Mouse (Mus musculus) left cerebral cortex, adult 9 months (tissue): Measurements from ENCODE around the gene Vars.
A peak's percentile ranks its signal among the peaks of the same experiment; 100 is the strongest.

Experiments
- DNase-seq, 2 experiments: peaks; one replicate each; pipeline ENCODE4 v3.0.0; 2022; ENCODE audit warnings: low spot score in 2 of 2

Gene Vars

DNA sequence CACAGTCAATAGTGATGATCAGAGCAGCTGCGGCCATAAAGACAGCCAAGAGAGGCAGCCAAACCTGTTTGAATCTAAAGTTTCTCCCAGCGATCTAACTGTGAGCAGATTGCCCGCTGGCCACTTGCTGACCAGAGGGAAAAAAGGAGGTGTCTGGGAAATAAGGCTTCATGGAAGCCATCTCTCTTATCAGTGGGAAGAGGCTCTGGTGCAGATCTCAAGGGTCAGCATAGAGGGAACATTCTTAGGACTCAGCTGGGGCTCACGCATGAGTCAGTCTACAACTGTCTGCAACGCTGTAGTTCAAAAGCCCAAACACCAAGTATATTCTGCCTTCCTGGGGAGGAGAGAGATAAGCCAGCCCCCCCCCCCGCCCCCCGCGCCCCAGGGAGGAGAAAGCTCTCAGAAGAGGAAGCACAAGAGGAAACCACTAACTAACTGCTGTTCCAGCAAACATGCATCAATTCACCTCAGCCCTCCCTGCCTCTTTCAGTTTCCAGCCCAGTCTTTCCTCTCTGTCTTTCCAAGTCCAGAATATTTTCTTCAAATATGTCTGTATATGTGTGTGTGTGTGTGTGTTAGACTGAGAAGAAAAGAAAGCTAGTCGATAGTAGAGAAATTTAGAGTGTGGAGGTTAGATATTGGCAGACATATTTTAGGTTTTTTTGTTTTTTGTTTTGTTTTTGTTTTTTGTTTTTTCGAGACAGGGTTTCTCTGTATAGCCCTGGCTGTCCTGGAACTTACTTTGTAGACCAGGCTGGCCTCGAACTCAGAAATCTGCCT is 47.6 kb downstream of the Vars start:
- no peak for DNase-seq

DNA sequence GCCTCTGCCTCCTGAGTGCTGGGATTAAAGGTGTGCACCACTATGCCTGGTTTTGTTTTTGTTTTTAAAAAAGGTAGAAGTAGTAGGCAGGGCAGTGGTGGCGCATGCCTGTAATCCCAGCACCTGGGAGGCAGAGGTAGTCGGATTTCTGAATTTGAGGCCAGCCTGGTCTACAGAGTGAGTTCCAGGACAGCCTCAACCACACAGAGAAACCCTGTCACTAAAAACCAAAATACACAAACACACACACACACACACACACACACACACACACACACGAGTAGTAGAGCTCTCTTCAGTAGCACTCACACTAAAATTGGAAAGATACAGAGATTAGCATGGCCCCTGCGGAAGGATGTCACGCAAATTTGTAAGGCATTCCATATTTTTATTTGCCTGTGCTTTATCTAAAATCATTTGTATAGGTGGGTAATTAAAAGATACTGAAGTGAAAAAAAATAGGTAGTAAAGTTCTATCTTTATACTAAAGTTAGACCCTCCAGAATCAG is 48.2 kb downstream of the Vars start:
- no peak for DNase-seq

DNA sequence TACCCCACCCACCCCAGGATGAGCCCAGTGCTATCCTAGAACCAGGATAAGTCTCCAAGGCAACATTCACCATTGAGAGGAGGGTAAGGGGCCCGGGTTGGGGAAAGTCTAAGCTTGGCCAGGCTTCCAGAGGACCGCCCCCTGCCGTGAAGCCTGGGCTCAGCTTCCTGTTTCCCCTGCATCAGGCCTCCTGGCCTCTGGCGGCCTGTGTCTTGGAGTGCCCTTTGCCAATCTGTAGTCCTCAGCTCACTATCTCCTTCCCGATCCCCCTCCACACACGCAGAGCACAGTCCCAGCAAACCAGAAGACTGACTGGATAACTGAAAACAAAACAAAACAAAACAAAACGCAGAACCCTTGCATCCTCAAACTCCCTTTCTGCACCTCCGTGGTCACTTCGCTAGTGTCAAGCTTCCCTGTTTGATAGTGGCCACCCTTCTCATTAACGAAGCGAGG is 48.8 kb downstream of the Vars start, which contains the start of gene Clic1:
Gene Clic1 (plus strand): TSS at position 406 of the 456 bp plus-strand sequence.
- DNase-seq, result no peak

DNA sequence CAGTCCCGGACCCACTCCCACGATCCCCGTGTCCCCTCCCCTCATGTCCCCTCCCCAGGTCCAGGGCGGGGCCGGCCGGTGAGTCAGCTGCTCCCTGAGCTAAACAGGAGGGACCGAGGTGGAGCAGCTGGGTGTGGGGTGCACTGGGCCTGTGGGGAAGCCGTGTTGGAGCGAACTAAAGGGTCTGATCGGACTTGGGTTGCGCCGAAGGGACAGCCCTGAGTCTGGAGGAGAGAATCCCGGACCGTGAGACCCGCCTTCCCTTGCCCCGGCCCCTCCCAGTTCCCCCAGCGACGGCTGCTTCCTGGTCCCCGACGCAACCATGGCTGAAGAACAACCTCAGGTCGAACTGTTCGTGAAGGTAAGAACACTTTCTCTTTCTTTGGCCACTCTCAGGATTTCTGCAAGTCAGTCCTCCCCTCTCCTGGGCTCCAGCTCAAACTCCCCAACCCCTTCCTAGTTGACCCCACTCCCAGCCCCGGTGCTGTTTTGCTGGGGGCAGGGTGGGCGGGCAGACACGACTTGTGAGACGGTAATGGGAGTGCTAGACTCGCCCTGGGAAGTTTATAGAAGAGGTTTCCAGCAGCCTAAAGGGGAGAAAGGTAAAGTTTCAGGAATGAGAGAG is 49.5 kb downstream of the Vars start:
- DNase-seq, result no peak

DNA sequence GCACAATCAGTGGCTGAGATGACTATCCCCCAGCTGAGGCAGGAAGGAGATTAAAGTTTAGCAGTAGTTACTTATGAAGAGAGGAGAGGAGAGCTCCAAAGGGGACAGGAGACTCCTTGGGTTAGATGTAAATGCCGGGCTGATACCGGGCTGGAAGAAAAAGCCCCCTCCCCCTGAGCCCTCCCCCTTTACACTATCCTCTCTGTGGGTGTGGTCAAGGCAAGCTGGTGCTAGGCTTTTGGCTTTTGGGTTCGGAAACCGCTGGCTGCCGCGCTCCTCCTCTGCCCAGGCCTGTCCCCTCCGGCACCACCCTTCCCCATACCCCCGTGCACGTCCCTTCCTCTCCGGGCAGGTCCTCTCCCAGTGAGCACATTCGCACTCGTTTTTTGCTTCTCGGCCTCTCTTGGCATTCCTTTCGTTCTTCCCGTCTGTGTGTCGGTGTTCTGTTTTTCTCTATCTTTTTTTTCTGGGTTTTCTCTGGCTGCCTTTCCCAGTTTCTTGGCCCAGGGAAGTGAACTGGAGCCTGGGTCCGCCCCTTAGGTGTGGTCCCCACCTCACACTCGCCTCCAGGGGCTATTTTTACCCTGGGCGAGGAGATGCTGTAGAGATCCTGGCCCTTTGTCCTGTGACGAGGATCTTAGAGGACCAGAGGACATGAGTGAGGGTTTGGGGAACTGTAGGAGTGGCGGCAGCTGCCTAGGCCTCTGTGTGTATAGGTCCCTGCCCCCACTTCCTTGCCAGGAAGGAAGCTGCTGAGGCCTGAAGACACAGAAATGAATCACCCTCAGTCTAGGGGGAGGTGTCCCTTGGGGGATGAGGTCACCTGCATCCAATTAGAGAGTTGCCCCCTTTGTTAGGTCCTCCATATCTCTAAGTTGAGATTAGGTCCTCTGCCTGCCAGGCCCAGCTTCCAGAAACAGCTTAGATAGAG is 50.6 kb downstream of the Vars start:
- DNase-seq, result no peak

DNA sequence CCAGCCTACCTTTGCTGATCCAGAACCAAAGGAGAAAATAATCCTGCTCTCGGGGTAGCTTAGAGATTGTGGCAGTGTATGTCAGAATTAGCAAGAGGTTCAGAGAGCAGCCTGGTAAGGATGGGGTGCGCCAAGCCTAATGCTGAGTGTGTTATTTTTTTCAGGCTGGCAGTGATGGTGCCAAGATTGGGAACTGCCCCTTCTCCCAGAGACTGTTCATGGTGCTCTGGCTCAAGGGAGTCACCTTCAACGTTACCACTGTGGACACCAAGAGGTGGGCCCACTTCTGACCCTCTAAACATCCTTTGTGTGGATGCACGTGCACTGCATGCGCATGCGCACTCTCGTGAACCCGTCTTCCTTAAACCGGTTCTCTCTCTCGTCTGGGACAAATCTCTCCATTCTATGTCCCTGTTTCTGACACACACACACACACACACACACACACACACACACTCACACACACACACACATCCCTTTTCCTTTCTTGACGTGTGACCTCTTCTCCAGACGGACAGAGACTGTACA is 51.5 kb downstream of the Vars start:
- no peak for DNase-seq

DNA sequence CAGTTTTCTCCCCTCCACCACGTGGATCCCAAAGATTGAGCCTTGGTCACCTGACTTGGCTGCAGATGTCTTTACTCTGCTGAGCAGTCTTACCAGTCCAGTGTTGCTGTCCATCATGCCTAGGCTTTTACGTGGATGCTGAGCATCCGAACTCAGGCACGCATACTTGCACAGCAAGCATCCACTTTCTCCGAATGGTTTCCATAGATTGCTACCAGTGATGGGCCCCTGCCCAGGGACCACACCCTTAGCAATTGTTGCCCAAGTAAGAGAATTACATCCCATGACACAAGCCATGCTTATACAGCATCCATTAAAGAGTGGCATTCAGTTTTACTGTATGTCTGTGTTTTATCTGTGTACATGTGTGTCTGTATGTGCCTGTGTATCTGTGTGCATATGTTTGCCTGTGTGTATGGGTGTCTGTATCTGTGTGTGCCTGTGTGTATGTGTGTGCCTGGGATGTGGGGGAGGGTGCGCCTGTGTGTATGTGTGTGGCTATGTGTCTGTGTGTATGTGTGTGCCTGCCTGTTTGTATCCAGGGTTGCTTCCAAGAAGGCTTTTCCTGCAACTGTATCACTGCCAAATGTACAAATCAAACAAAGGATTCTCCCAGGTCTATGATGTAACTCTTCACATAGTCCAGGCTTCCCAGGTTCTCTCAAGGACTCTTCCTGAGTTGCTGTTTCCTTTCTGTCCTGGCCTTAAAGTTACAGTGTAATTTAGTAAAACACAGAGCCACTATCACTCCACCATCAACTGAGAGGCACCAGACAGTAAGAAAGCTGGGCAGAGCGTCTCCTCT is 55.1 kb downstream of the Vars start:
- DNase-seq, result no peak

DNA sequence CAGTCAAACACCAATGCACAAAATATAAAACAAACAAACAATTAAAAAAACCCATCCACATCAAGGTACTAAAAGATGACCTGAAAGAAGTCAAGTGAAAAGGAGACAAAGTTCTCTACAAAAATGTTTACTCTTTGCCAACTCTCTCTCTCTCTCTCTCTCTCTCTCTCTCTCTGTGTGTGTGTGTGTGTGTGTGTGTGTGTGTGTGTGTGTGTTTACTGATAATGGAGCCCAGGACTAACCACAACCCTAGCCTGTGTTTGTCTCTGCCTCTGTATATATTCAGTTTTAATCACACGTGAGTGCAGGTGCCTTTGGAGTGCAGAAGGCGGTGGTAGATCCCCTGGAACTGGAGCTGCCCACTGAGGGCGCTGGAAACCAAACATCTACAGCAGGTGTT is 56.3 kb downstream of the Vars start:
- DNase-seq, result no peak

DNA sequence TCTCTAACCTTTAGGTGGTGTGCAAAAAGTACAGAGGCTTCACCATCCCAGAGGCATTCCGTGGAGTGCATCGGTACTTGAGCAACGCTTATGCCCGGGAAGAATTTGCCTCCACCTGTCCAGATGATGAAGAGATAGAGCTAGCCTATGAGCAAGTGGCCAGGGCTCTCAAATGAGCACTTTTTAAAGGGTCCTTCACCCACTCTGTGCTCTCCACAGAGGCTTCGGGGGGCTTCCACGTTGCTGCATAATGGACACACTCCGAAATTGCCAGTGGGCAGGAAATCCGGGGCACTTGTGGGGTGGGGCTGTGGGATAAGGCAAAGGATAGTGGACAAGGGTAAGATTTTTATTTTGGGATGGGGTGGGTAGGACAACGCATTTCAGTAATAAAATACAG is 57.5 kb downstream of the Vars start:
- DNase-seq, result no peak

DNA sequence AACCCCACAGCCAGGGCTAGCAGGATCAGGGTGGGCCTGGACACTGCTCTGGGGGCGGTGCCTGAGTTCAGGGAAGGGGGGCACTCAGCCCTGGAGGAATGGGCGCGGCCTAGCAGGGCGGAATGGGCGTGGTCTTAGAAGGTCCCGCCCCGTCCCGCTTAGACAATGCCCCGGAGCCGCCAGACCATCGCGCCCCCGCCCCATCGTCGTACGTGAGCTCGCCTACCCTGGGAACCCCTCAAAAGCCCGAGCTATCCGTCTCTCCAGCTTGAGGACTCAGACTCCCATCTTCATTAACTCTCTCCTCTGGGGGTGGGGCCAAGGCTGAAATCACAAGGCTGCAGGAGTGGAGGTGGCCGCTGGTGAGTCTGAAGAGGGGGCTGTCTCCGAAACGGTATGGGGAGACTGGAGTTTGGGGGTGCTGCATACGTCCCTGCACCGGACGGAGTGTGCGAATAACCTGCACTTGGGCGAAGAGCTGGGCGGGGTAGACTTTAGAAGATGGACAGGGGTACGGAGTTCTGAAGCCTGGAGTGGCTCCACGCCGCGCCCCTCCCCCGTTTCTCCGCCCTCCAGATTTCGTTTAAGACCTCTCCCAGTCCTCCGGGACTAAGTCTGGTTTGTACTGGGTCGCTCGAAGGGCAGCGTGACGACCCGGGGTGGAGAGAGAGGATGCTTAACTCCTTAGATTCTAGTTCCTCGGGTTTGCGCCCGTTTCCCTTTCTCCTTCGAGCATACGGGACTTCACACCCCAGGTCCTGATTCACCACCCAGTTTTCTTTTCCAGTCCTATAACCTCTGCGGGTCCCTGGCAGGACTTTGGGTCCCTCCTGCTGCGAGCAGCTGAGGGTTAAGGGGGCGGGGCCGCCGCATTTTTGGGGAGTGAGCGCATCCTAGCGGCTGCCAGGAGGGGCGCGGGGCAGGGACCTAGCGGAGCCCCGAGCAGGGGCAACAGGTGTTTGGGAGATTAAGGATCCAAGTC is 58.4 kb downstream of the Vars start, which contains the start of gene Ddah2:
Gene Ddah2 (plus strand): TSS at position 125 of the 982 bp plus-strand sequence.
- DNase-seq, result peak in 1 of 2 experiments; percentile 61

DNA sequence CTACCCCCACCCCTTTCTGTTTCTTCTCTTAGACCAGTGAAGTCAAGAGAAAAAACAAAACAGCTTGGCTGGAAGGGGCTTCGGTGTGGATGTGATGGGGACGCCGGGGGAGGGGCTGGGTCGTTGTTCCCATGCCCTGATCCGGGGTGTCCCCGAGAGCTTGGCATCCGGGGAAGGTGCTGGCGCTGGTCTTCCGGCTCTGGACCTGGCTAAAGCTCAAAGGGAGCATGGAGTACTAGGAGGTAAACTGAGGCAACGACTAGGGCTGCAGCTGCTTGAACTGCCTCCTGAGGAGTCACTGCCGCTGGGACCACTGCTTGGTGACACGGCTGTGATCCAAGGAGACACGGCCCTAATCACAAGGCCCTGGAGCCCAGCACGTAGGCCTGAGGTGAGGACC is 59.3 kb downstream of the Vars start:
- no peak for DNase-seq

DNA sequence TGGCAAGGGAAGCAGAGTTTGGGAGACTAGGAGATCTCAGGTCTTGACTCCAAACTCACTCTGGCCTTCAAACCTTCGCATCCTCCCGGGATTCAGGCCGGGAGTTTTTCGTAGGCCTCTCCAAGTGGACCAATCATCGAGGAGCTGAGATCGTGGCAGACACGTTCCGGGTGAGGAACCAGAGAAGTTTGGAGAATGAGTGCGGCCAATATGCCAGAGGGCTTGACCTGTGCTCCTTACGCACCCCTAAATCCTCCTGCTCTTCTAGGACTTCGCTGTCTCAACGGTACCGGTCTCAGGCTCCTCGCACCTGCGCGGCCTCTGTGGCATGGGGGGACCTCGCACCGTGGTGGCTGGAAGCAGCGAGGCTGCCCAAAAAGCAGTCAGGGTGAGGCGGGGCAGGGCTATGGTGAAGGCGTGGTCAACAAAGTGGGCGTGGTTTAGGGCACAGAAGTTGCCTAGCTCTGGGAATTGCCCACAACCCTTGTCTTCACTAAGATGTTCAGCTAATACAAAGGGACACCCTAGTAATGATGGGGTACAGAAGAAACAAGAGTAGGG is 60.0 kb downstream of the Vars start:
- no peak for DNase-seq

DNA sequence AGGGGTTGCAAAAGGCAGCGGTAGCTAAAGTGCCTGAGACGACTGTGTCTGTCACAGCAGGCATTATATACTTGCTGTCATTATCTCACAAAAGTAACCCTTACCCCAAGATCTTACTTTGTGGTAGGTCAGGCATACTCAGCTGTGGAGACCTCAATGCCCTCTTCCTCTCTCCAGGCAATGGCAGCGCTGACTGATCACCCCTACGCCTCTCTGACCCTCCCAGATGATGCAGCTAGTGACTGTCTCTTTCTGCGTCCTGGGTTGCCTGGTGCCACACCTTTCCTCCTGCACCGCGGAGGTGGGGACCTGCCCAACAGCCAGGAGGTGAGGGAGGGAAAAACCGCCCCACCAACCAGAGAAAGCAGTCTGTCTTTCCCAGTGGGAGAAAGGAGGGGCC is 60.5 kb downstream of the Vars start:
- DNase-seq, result no peak

DNA sequence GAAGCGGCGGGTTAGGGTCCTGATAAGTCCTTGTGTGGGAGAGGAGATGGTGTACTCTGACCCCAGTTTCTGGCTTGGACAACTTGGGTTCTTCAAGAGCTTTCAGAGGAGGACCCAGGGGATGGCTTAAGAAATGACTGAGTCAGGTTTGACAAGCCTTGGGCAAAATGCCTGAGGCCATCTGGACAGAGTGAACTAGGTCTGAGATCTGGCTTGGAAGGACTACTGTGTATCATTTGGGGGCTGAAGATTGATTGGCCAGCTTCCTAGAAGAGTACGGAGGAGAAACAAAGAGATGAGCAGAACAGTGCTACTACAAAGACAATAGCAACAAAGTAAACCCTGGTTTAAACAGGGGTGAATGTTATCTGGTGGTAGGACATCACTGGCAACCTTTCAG is 62.7 kb downstream of the Vars start:
- DNase-seq, result no peak

DNA sequence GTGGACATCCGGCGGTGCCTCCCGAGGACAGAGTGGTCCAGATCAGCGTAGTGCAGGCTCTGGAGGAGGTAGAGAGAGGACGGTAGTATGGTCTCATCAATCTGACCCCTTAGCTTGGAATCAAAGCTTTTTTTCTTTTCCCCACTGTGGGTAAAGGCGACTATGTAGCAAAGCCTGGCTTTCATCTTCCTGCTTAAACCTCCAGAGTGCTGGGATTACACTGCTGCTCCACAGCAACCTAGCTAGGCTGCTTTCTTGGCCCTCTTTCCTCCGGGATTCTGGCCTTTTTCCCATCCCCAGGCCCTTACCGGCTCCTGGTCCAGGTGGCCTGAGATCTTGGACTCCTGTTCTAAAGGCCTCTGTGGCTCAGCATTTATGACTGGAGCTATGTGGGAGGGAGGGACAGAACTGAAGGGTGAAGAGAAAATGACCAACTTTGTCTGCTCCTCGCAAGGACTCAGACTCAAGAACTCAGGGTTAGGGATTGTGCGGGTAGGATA is 63.6 kb downstream of the Vars start:
- no peak for DNase-seq

DNA sequence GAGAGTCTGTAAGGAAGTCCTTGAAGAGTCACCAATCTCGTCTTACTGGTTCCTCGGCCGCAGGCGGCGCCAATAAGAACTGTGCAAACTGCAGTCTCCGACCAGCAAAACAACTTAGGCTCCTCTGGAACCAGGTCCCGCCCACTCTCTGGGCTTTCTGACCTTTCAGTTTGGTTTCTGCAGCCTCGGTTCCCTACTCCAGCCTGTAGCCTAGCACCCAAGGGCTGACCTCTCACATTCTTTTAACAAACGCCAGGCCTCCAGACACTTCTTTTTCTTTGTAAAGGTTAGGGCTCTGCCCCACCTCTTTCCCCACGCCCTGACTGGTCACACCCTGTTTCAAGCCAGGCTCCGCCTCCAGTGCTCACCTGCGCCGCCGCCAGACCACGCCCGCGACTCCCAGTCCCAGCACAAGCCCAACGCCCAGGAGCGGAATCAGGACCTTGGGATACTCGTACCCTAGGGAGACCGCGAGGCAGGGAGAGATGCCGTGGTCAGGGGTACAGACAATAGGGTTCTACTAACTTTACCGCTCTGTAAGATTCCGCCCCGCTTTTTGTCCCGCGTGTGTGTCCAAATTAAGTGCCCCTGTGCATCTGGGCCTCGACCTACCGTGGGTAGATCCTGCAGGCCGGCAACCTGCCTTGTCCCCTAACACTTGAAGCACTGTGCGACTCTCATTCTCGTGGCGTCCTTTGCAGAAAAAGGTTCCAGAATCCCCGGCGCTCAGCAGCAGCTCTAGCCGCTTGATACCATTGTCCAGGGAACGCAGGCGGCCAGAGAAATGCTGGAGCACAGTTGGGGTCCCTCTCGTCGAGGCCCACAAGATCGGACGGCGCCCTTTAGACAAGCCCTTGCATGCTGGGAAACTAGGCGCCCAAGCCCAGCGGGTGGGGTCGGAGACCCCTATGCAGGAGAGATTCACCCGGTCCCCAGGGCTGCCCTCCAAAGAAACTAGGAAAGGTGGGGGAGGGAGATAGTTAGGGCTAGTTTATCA is 64.5 kb downstream of the Vars start, which contains the start of gene Ly6g6c:
Gene Ly6g6c (plus strand): TSS at position 438 of the 997 bp plus-strand sequence.
- no peak for DNase-seq
